Mouse (Mus musculus): ENCODE measurements around the gene Nudt6.

Gene Nudt6

GRCm38 (mm10) chr3:37420072-37420471 lies at the start of gene Nudt6:
Gene Nudt6, minus strand, starts transcription at chr3:37420211.
- in situ Hi-C loops (cut with MseI, MboI) = no loop called here

GRCm38 (mm10) chr3:37469353-37469752 lies 49.3 kb upstream of the Nudt6 start:
- in situ Hi-C loops (cut with MseI, MboI) = no loop called here

GRCm38 (mm10) chr3:37468170-37468569 lies 48.2 kb upstream of the Nudt6 start:
- in situ Hi-C loops (cut with MseI, MboI) = no loop called here

GRCm38 (mm10) chr3:37455992-37456391 lies 36.0 kb upstream of the Nudt6 start:
- in situ Hi-C loops (cut with MseI, MboI) = no loop called here

- in situ Hi-C loops (cut with MseI, MboI) = no loop called here
Observed at GRCm38 (mm10) chr3:37443409-37443808, 23.4 kb upstream of the Nudt6 start.

- in situ Hi-C loops (cut with MseI, MboI) = no loop called here
Observed at GRCm38 (mm10) chr3:37439770-37440169, 19.8 kb upstream of the Nudt6 start.

- in situ Hi-C loops (cut with MseI, MboI) = no loop called here
Observed at GRCm38 (mm10) chr3:37430359-37430758, 10.3 kb upstream of the Nudt6 start.

- in situ Hi-C loops (cut with MseI, MboI) = no loop called here
Observed at GRCm38 (mm10) chr3:37426069-37426468, 6.1 kb upstream of the Nudt6 start.

- in situ Hi-C loops (cut with MseI, MboI) = no loop called here
Observed at GRCm38 (mm10) chr3:37421179-37421578, 1.2 kb upstream of the Nudt6 start.

GRCm38 (mm10) chr3:37420641-37421040 lies 630 bp upstream of the Nudt6 start:
- in situ Hi-C loops (cut with MseI, MboI) = no loop called here

- in situ Hi-C loops (cut with MseI, MboI) = no loop called here
Observed at GRCm38 (mm10) chr3:37419458-37419991, 486 bp downstream of the Nudt6 start, which contains the start of gene Spata5. Gene Spata5, plus strand, starts transcription at chr3:37419896.

GRCm38 (mm10) chr3:37418961-37419457 lies 1.0 kb downstream of the Nudt6 start:
- in situ Hi-C loops (cut with MseI, MboI) = no loop called here

GRCm38 (mm10) chr3:37418341-37418740 lies 1.7 kb downstream of the Nudt6 start:
- in situ Hi-C loops (cut with MseI, MboI) = no loop called here

GRCm38 (mm10) chr3:37414413-37414960 lies 5.5 kb downstream of the Nudt6 start:
- in situ Hi-C loops (cut with MseI, MboI) = loop anchor here (5.0 kb wide), 1 partner anchor 72 kb away; no protein-coding TSS in a partner anchor

GRCm38 (mm10) chr3:37413446-37413845 lies 6.6 kb downstream of the Nudt6 start:
- in situ Hi-C loops (cut with MseI, MboI) = loop anchor here (5.0 kb wide), 1 partner anchor 71 kb away; no protein-coding TSS in a partner anchor

GRCm38 (mm10) chr3:37407598-37407997 lies 12.4 kb downstream of the Nudt6 start:
- in situ Hi-C loops (cut with MseI, MboI) = no loop called here

GRCm38 (mm10) chr3:37401729-37402610 lies 18.0 kb downstream of the Nudt6 start:
- in situ Hi-C loops (cut with MseI, MboI) = no loop called here

GRCm38 (mm10) chr3:37398661-37399395 lies 21.2 kb downstream of the Nudt6 start:
- in situ Hi-C loops (cut with MseI, MboI) = no loop called here

- in situ Hi-C loops (cut with MseI, MboI) = no loop called here
Observed at GRCm38 (mm10) chr3:37397646-37398045, 22.4 kb downstream of the Nudt6 start.

GRCm38 (mm10) chr3:37396930-37397608 lies 22.9 kb downstream of the Nudt6 start:
- in situ Hi-C loops (cut with MseI, MboI) = no loop called here

GRCm38 (mm10) chr3:37387310-37387709 lies 32.7 kb downstream of the Nudt6 start:
- in situ Hi-C loops (cut with MseI, MboI) = no loop called here

Data from mouse trophoblast stem cell (cell line).